Mouse (Mus musculus): Measurements from ENCODE around the gene 1110065P20Rik.
A peak's percentile ranks its signal among the peaks of the same experiment; 100 is the strongest.

Gene 1110065P20Rik

DNA sequence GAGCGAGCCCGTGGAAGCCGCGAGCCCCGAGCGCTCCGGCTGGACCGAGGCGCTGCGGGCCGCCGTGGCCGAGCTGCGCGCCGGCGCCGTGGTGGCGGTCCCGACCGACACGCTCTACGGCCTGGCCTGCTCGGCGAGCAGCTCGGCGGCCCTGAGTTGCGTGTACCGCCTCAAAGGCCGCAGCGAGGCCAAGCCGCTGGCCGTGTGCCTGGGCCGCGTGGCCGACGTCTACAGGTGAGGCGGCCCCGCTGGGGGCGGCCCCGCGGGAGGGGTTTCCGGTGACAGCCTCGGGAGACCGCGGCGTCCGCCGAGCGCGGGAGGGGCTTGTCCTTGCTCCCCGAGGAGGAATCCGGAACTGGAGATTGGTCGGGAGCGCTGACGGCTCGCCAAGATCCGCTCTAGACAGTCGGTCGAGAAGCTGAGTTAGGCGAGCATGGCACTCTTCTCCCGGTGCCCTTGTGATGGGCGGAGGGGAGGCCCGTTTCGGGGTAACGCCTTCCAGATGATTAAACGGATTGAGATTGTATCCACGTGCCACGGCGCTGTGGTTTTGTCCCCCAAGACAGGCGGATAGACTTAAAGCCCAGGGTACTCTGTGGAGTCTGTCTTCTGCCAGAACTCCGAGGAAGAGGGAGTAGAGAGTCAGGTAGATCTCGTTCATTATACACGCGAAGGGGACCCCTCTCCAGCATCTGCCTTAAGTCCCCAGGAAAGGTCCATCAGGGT is at the start of gene 1110065P20Rik:
Gene 1110065P20Rik (minus strand): TSS at position 264 of the 726 bp plus-strand sequence.
- no peak for DNase-seq (ENCODE audit: low spot score)

DNA sequence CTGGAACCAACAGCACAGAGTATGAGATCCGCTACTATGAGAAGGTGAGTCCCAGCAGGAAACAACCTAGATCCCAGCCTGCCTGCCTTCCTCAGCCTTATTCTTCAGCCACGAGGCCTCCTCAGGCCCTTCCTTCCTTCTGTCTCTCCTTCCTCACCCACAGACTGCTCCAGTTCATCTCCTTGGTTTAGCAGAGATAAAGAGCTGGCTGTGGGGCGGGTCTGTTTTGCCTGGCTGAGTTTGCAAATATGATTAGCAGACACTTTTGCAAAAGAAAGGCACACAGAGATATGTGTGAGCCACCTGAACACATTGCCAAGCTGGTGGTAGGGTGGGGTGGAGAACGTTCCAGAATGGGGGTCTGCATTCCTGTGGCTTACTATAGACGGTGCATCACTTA is 48.9 kb upstream of the 1110065P20Rik start:
- no peak for DNase-seq (ENCODE audit: low spot score)

DNA sequence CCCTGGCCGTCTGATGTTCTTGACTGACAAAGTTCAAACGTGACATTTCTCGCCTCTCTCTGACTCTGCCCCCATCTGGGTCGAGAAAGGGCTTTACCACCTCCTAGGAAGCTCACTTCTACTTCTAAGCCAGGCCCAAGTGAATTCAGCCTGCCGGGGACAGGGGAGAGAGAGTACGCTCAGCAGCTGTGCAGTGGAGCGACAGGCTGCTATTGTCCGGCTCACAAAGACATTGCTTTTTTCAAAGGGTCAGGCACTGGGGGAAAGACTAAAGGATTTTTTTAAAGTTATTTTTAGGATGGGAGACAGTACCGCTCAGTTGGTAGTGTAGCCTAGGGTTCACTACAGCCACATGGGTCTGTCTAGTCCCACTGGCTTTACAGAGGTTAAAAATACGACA is 47.4 kb upstream of the 1110065P20Rik start:
- DNase-seq (ENCODE audit: low spot score) = no peak

DNA sequence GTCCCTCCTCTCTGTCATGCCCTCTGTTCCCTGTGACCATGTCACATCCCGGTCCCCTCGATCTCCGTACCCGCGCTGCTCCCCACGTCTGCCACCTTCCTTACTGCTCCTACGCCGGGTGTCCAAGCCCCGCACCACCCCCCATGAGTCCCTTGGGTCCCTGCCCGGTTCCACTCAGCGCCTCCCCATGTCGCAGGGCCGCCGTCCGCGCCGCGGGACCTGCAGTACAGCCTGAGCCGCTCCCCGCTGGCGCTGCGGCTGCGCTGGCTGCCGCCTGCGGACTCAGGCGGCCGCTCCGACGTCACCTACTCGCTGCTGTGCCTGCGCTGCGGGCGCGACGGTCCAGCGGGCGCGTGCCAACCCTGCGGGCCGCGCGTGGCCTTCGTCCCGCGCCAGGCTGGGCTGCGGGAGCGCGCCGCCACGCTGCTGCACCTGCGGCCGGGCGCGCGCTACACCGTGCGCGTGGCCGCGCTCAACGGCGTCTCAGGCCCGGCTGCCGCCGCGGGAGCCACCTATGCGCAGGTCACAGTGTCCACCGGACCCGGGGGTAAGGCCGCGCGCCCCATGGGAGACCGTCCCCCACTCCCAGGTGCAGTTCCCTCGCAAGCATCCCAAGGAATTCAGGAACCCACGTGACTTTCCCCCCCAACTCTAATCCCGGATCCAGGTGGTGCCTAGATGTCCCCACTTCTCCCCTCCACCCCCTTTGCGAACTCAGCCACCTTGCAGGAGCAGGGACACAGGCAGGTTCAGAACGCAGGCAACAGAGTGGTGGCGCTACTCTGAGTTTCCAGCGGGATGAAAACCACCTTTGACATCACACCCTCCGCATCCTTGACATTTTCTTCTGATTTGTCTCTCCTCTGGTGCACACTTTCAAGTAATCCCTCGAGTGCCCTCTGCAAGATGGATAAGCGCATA is 43.8 kb upstream of the 1110065P20Rik start:
- DNase-seq (ENCODE audit: low spot score) = no peak

DNA sequence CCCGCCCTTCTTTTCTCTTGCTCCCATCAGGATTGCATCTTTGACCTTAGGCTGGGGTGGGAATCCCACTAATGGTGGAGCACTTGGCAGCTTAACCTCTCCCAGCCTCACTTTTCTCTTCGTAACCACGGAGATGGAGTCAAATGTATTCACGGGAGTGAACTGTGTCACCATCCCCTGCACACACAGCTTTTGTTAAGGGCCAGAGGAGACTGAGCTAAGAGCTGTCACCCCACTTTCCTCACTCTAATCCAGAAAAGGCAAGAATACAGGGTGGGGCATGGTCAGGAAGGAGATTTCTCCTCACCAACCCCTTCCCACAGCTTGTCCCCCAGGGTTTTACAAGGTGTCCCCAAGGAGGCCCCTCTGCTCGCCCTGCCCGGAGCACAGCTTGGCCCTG is 42.8 kb upstream of the 1110065P20Rik start:
- no peak for DNase-seq (ENCODE audit: low spot score)

- DNase-seq (ENCODE audit: low spot score) = no peak
Observed at GRCm38 (mm10) chr4:124890831-124891230, 39.8 kb upstream of the 1110065P20Rik start.

GRCm38 (mm10) chr4:124889935-124890334 is 38.9 kb upstream of the 1110065P20Rik start:
- no peak for DNase-seq (ENCODE audit: low spot score)

DNA sequence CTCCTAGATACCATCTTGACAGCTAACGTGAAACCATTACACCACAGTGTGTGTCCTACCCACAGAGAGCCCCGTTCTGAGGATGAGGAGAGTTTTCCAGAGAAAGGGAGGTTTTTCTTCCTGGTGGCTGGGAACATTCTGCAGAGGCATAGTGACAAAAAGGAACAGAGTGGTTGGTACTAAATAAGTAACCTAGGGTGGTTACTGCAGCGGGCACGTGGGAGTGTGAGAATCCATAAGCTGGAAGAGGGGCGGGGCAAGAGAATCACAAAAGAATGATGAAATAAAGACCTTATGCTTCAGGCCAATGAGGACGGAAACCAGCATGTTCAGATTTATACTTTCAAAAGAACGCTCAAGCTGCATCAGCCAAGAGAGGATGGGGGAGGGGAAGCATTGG is 37.7 kb upstream of the 1110065P20Rik start:
- DNase-seq (ENCODE audit: low spot score) = no peak

GRCm38 (mm10) chr4:124882151-124882729 is 31.2 kb upstream of the 1110065P20Rik start:
- no peak for DNase-seq (ENCODE audit: low spot score)

DNA sequence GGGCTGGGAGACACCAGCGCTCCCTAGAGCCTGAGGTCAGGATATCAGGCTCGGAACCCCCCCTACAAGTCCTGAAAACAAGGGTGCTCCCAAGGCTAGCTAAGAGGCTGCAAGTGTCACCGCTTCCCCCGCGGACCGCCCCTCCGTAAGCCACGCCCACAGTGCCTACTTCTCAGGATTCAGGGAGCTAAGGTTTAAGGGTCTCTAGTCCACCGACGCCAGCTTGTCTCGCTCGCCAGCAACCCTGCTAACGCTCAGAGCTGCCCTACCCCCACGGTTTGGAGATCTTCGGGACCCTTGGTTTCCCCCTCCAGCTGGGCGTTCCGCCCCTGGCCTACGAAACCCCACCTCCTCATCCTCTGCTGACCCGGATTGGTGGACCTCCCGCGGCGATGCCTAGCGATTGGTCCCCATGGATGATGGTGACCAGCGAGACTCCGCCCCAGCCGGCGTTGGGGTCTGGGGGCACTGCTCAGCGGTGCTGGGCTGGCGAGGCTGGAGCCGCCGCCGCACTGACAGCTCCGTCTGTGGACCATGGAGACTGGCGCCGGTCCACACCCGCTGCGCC is 30.4 kb upstream of the 1110065P20Rik start:
- DNase-seq (ENCODE audit: low spot score) = no peak

DNA sequence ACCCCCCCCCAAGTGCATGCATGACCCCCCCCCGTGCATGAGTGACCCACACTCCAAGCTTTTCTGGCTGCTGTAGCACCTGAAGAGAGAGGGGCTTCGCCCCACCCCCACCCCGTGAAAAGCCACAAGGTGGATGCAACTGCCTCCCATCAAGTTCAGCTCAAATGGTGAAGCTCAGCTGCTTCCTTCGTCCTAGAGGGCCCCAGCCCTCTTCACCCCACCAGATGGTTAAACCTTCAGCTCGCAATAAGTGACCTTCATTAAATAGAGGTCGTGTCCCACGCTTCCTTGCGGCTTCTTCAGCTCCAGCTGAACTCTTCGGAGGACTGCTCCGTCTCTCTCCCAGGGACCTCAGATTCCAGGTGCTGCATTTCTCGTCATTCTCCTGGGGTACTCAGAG is 29.6 kb upstream of the 1110065P20Rik start, which contains the start of gene Epha10:
Gene Epha10 (plus strand): TSS at position 301 of the 400 bp plus-strand sequence.
- DNase-seq (ENCODE audit: low spot score) = no peak

- no peak for DNase-seq (ENCODE audit: low spot score)
Observed at GRCm38 (mm10) chr4:124872719-124873118, 21.7 kb upstream of the 1110065P20Rik start.

- no peak for DNase-seq (ENCODE audit: low spot score)
Observed at GRCm38 (mm10) chr4:124861283-124862188, 10.5 kb upstream of the 1110065P20Rik start, which contains the start of gene Maneal. TSS of gene Maneal (minus strand) at chr4:124862171.

DNA sequence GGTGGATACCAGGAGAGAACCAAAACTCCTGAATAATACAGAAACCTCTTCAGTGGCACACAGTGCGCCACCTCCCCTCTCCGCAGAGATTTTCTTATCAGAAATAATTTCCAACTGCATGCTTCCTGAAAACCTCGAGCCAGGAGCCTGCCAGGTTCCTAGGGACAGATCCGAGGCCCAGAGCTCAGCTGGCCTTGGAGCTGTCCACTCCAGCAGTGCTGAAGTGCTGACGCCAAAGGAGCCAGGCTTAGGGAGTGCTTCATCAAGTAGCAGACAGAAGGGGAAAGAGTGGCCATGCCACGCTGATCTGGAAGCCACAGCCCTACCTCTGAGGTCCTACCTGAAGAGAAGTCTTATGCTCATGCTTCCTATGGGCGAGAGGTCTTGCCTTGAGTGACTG is 9.4 kb upstream of the 1110065P20Rik start:
- DNase-seq (ENCODE audit: low spot score) = no peak

- DNase-seq (ENCODE audit: low spot score) = no peak
Observed at GRCm38 (mm10) chr4:124858370-124858769, 7.4 kb upstream of the 1110065P20Rik start.

DNA sequence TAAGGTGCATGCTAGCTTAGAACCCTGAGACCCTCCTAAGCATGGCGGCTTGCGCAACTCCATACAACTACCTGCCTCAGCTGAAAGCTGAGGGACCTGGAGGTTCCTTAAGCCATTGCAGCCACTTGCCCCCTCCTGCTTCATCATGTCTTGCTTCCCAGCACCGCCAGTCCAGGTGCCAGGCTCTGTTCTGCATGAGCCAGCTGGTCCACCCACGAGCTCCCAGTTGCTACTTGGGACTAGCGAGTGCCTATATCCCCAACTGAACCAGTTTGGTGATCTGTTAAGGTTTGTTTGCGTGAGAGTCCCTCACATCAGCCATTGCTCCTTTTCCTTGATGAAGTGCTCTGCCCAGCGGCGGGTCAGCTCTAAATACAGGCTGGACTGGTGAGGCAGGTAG is 5.3 kb upstream of the 1110065P20Rik start:
- no peak for DNase-seq (ENCODE audit: low spot score)

- peak; percentile 78 for DNase-seq (ENCODE audit: low spot score)
Observed at GRCm38 (mm10) chr4:124850261-124850913, 609 bp downstream of the 1110065P20Rik start, which contains the start of gene Yrdc. TSS of gene Yrdc (plus strand) at chr4:124850679.

DNA sequence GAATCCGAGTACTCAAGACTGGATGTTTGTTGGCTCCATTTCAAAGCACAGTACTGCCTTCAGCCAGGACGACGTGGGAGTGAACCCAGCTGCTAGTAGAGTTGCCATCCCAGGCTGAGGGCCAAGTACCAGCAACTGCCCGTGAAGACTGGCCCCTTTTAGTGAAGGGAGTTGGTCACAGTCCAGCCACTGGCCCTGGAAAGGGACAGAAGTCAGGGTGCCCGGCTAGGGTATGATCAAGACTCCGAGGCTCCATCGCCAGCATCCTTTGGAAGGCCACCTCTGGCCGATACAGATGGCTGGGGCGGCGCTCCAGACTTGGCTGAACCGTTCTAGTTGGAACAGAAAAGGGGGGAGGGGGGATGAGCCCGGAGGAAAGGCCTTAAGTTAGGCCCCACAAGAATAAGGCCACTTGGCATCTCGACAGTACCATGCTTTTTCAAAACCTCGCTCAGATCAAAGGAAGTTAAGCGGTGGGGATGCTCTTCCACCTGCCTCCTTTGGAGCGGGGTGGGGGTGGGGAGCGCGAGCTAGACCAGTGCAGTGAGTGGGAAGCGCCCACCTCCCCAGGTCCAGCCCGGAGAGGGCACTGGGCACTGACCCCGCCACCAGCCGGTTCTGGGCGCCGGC is 1.2 kb downstream of the 1110065P20Rik start:
- DNase-seq (ENCODE audit: low spot score) = no peak

GRCm38 (mm10) chr4:124847573-124847972 is 3.4 kb downstream of the 1110065P20Rik start:
- peak; percentile 94 for DNase-seq (ENCODE audit: low spot score)

DNA sequence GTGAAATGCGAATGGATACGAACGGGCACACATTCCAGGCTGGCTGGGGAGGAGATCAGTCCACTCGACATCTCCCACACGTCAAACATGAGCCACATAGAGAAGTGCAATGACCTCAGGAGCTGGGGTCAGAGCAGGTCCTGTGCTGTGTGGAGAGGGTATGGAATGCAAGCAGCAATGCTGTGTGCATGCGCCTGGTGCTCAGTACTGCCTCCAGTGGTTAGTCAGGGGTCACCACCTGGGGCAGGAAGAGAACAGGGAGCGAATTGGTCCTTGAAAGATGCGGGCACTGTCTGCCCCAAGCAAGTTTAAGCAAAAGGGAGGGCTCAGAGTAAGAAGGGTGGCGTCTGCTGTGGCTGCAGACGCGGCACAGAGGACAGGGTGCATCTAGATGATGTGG is 7.5 kb downstream of the 1110065P20Rik start:
- no peak for DNase-seq (ENCODE audit: low spot score)

Measured in layer of hippocampus, adult 9-10 months (tissue).